8 mouse cellular contexts compared by ENCODE assay signal in the genomic region with DNA sequence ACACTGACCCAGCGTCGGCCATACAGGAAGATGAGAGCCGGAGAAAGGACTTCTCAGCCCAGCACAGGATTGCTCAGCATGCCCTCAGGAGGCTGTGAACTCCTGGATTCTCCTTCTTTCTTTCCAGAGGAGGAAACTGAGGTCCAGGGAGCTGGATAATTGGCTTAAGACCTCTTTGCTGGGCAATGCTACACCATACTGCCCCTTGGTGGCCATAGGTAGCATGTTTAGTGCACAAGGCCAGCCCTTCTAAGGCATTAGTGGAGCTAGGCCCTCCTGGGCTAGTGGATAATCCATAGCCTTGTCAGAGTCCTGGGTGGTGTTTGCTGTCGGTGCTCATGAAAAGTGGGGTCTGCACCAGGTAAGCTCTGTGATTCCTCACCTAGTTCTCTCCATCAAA. TPM values are rescaled to one million over a fixed set of nuclear protein-coding genes. Genes with fewer than 3 reads are reported as not detected.
DNase-seq lines count a peak whose midpoint lies in the region; ATAC-seq and TF ChIP-seq lines count a peak whose summit lies in the region.

No protein-coding gene starts in this region.

- H3K9ac ChIP-seq in liver, embryonic 16.5 days (ENCODE audit: low read depth, low read length), result peak overlapping the region; percentile 32; the same call in 1 of the 2 replicates
- H3K9ac ChIP-seq in forebrain, embryonic 13.5 days, result no peak overlapping the region

- WGBS in liver, embryonic 16.5 days (ENCODE audit: insufficient replicate concordance), result 60% methylated on average over 4 of the region's 4 CpGs
- WGBS in forebrain, embryonic 13.5 days, result 53% methylated on average over 4 of the region's 4 CpGs

- H3K27ac ChIP-seq in embryonic fibroblast, embryonic 13.5 days (ENCODE audit: insufficient read depth, low read length), result no peak overlapping the region
- H3K27ac ChIP-seq in liver, embryonic 16.5 days (ENCODE audit: low read length), result peak overlapping the region; percentile 21
- no peak overlapping the region for H3K27ac ChIP-seq in forebrain, embryonic 13.5 days

- no peak overlapping the region for H3K4me2 ChIP-seq in liver, embryonic 16.5 days (ENCODE audit: low read depth, low read length)
- H3K4me2 ChIP-seq in forebrain, embryonic 13.5 days, result no peak overlapping the region

- H3K4me1 ChIP-seq in embryonic fibroblast, embryonic 13.5 days (ENCODE audit: control insufficient read depth, insufficient read depth, low read length), result 0 out of 2 replicates have a peak, but pooled peaks cover 2% of the 10 kb centered on the region
- peaks cover 49% of the 10 kb centered on the region for H3K4me1 ChIP-seq in liver, embryonic 16.5 days (ENCODE audit: control insufficient read depth, low read depth, low read length)
- H3K4me1 ChIP-seq in forebrain, embryonic 13.5 days, result no peaks in the 10 kb centered on the region

- H3K4me3 ChIP-seq in embryonic fibroblast, embryonic 13.5 days (ENCODE audit: insufficient read depth, low read length), result no peak overlapping the region
- no peak overlapping the region for H3K4me3 ChIP-seq in liver, embryonic 16.5 days (ENCODE audit: low read depth, low read length)
- no peak overlapping the region for H3K4me3 ChIP-seq in forebrain, embryonic 13.5 days

- H3K36me3 ChIP-seq in liver, embryonic 16.5 days (ENCODE audit: control insufficient read depth, insufficient read depth), result no peaks in the 10 kb centered on the region
- no peaks in the 10 kb centered on the region for H3K36me3 ChIP-seq in forebrain, embryonic 13.5 days (ENCODE audit: poor library complexity, severe bottlenecking)

- H3K9me3 ChIP-seq in liver, embryonic 16.5 days (replicated peaks; ENCODE audit: control insufficient read depth, low read length), result no peaks in the 10 kb centered on the region
- H3K9me3 ChIP-seq in forebrain, embryonic 13.5 days (replicated peaks), result no peaks in the 10 kb centered on the region

- no peaks in the 10 kb centered on the region; the same call in 1 of the 2 replicates for H3K27me3 ChIP-seq in liver, embryonic 16.5 days (ENCODE audit: control insufficient read depth, insufficient read depth, low read depth, low read length)
- peaks cover 3% of the 10 kb centered on the region; the same call in 1 of the 2 replicates for H3K27me3 ChIP-seq in forebrain, embryonic 13.5 days

- intact Hi-C loops in gastrocnemius, postnatal 14 days (cut with DNase I; ENCODE audit: low total_unique reads), result loop anchor here (5.0 kb wide), 3 partner anchors 48 to 278 kb away; a partner anchor contains a TSS

- TF ChIP-seq CTCF in embryonic fibroblast, embryonic 13.5 days (IDR thresholded peaks at IDR 0.05; ENCODE audit: borderline replicate concordance, insufficient read depth, low read length), result peak; percentile 75; the same call in 1 of the 2 replicates

- 0 out of 2 replicates have a peak, but pooled peaks have one; percentile 14 for ATAC-seq in liver, embryonic 16.5 days (ENCODE audit: low read depth)
- no peak for ATAC-seq in forebrain, embryonic 13.5 days

- peak; percentile 59 for DNase-seq in gastrocnemius, adult 18-20 months (ENCODE audit: low spot score)
- DNase-seq in gastrocnemius, postnatal 14 days, result no peak
- peak; percentile 53 to 68 for DNase-seq in spleen, postnatal 10 days (ENCODE audit: low spot score in 2 of 2)
- DNase-seq in spleen, postnatal 36 days (ENCODE audit: low spot score in 2 of 2), result no peak
- no peak for DNase-seq in yolk sac, embryonic 10.5 days (ENCODE audit: low spot score)

- no peak for TF ChIP-seq POLR2A in embryonic fibroblast, embryonic 13.5 days (IDR thresholded peaks at IDR 0.05; ENCODE audit: low read depth, low read length)

RNA-seq across cellular contexts. Expression of a gene that starts 8.6 kb away (rescaled TPM):
- 10 to 100 TPM in 1 of 2 experiments, 1 to 10 TPM in 1; 9.4 to 10.1 TPM for total RNA-seq in gastrocnemius, adult 18-20 months (2021)
- 1 to 10 TPM; 8.0 to 9.2 TPM for total RNA-seq in gastrocnemius, postnatal 14 days (2021)
- polyA plus RNA-seq in embryonic fibroblast, embryonic 13.5 days (2011; ENCODE audit: insufficient read length, low read depth, missing spikeins), result 9.3 and 11.4 TPM in 2 replicates
- 11.3 and 12.6 TPM in 2 replicates for polyA plus RNA-seq in liver, embryonic 16.5 days (2015; fragmentation: Nextera tagmentation; extraction: Ambion mirVana)
- 23.9 and 24.2 TPM in 2 replicates for polyA plus RNA-seq in forebrain, embryonic 13.5 days (2015; fragmentation: Nextera tagmentation; extraction: Ambion mirVana)

RNA-seq across cellular contexts. Expression of a gene that starts 44.0 kb away (rescaled TPM):
- total RNA-seq in gastrocnemius, adult 18-20 months (2021), result 10 to 100 TPM; 88.1 to 91.1 TPM
- total RNA-seq in gastrocnemius, postnatal 14 days (2021), result 10 to 100 TPM; 52.2 to 54.5 TPM
- 56.7 and 56.9 TPM in 2 replicates for polyA plus RNA-seq in embryonic fibroblast, embryonic 13.5 days (2011; ENCODE audit: insufficient read length, low read depth, missing spikeins)
- polyA plus RNA-seq in liver, embryonic 16.5 days (2015; fragmentation: Nextera tagmentation; extraction: Ambion mirVana), result 22.6 and 23.2 TPM in 2 replicates
- 27.4 and 34.3 TPM in 2 replicates for polyA plus RNA-seq in forebrain, embryonic 13.5 days (2015; fragmentation: Nextera tagmentation; extraction: Ambion mirVana)

RNA-seq across cellular contexts. Expression of a gene that starts 56.7 kb away (rescaled TPM):
- 100 to 1,000 TPM; 213 to 228 TPM for total RNA-seq in gastrocnemius, adult 18-20 months (2021)
- 100 to 1,000 TPM; 264 to 293 TPM for total RNA-seq in gastrocnemius, postnatal 14 days (2021)
- 316 and 394 TPM in 2 replicates for polyA plus RNA-seq in embryonic fibroblast, embryonic 13.5 days (2011; ENCODE audit: insufficient read length, low read depth, missing spikeins)
- 106 and 110 TPM in 2 replicates for polyA plus RNA-seq in liver, embryonic 16.5 days (2015; fragmentation: Nextera tagmentation; extraction: Ambion mirVana)
- polyA plus RNA-seq in forebrain, embryonic 13.5 days (2015; fragmentation: Nextera tagmentation; extraction: Ambion mirVana), result 332 and 345 TPM in 2 replicates

Comparison
In these comparisons a context has a peak if more than half of its experiments do, and no peak if none do; other contexts are left out.
1. DNase-seq: peak in gastrocnemius, adult 18-20 months (single experiment) and spleen, postnatal 10 days (2 of 2); none in gastrocnemius, postnatal 14 days (single experiment), spleen, postnatal 36 days (0 of 2) and yolk sac, embryonic 10.5 days (single experiment).